Mouse (Mus musculus): ENCODE data around the gene Actrt2. TPM values are rescaled to one million over a fixed set of nuclear protein-coding genes. Genes with fewer than 3 reads are reported as not detected.
A peak's percentile ranks its signal among the peaks of the same experiment; 100 is the strongest.

The Actrt2 gene
- polyA plus RNA-seq, 1 experiment from 2014 or later = not detected

DNA sequence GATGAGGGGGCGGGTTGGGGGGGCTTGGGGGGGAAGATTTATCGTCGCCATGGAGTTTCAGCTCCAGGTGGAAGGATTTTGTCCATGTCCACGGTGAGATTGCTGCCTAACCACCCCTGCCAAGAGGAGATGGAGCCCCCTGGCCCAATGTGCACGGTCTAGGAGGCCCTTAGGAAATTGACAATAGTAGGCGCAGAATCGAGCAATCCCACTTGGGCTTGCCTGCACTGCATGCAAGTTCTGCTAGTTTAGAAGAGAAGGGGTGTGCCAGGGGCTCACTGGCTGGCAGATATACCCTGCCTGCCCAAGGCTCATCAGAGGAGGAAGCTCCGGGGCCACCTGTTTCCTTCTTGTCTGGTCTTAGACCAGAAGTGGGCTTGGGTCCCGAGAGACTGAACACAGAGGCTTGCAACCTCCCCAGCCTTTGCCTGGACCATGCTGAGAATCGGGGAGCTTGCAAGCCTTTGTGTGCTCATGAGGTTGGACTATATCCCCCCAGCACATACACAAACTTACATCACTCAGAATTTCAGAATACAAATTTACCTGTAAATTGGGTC, 7.9 kb upstream of the Actrt2 start:
- Histone ChIP-seq H3K4me2 (ENCODE audit: low read depth, low read length) (no peak overlapping the region), H3K27ac (replicated peaks; ENCODE audit: low read depth, low read length) (no peak overlapping the region), H3K36me3 (replicated peaks; ENCODE audit: control insufficient read depth, insufficient read depth, low read depth, low read length) (no peaks in the 10 kb centered on the region), H3K27me3 (ENCODE audit: control insufficient read depth, insufficient read depth, low read length) (no peaks in the 10 kb centered on the region), H3K9me3 (replicated peaks; ENCODE audit: control insufficient read depth, low read length) (no peaks in the 10 kb centered on the region), H3K4me3 (ENCODE audit: low read depth, low read length) (no peak overlapping the region), H3K9ac (replicated peaks; ENCODE audit: low read length) (no peak overlapping the region), H3K4me1 (ENCODE audit: control insufficient read depth, insufficient read depth, low read length) (no peaks in the 10 kb centered on the region)
- 74% methylated on average over 10 of the region's 10 CpGs for WGBS
- DNase-seq (ENCODE audit: low spot score) = no peak
- no peak for ATAC-seq (replicated peaks; ENCODE audit: insufficient number of reproducible peaks, low FRiP score, low TSS enrichment, low read depth)

DNA sequence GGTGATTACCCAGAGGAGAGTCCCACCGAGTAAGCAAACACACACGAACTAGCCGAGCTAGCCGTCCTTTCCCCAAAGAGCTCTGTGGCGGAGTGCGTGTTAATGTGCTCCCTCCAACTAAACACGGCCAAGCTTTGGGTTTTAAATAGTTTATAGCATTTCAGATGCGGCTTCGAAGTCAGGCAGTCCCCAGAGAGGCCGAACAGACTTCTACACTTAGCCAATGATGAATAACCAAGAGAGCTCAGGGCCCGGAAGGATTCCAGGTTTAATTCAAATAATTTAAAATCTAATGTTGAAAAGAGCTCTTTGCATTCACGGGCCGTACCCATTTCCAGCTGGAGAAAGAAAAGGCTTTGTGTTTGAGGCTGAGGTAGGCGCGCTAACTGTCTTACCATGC, 7.3 kb upstream of the Actrt2 start:
- Histone ChIP-seq H3K27ac (replicated peaks; ENCODE audit: low read depth, low read length) (no peak overlapping the region), H3K27me3 (ENCODE audit: control insufficient read depth, insufficient read depth, low read length) (no peaks in the 10 kb centered on the region), H3K4me1 (ENCODE audit: control insufficient read depth, insufficient read depth, low read length) (no peaks in the 10 kb centered on the region), H3K9ac (replicated peaks; ENCODE audit: low read length) (no peak overlapping the region), H3K36me3 (replicated peaks; ENCODE audit: control insufficient read depth, insufficient read depth, low read depth, low read length) (no peaks in the 10 kb centered on the region), H3K4me3 (ENCODE audit: low read depth, low read length) (no peak overlapping the region), H3K9me3 (replicated peaks; ENCODE audit: control insufficient read depth, low read length) (no peaks in the 10 kb centered on the region), H3K4me2 (ENCODE audit: low read depth, low read length) (no peak overlapping the region)
- ATAC-seq (replicated peaks; ENCODE audit: insufficient number of reproducible peaks, low FRiP score, low TSS enrichment, low read depth) = no peak
- 44% methylated on average over 15 of the region's 15 CpGs for WGBS
- DNase-seq (ENCODE audit: low spot score) = peak; percentile 21

DNA sequence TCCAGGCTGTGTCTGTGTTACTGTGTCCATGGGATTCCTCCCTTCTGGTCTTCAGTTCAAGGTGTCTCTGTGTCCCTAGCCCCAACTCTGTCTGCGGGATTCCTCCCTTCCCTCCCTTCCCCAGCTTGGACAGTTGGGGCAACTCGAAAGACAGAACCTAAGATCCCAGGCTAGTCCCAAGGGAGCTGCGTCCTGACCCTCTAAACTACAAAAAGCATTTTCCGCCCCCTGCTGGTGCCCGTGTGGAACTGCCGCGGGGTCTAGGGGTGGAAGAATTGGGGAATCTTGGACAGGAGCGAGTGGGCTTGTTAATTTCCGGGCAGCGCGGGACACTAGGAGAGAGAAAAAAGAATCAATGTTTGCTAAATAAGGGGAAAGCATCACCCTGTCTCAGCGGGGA, 6.9 kb upstream of the Actrt2 start:
- 3% methylated on average over 12 of the region's 12 CpGs for WGBS
- H3K4me1 ChIP-seq (ENCODE audit: control insufficient read depth, insufficient read depth, low read length) = no peaks in the 10 kb centered on the region
- no peak overlapping the region for H3K4me3 ChIP-seq (ENCODE audit: low read depth, low read length)
- no peaks in the 10 kb centered on the region for H3K36me3 ChIP-seq (replicated peaks; ENCODE audit: control insufficient read depth, insufficient read depth, low read depth, low read length)
- no peak overlapping the region for H3K27ac ChIP-seq (replicated peaks; ENCODE audit: low read depth, low read length)
- peak; percentile 86 for DNase-seq (ENCODE audit: low spot score)
- no peaks in the 10 kb centered on the region for H3K9me3 ChIP-seq (replicated peaks; ENCODE audit: control insufficient read depth, low read length)
- H3K9ac ChIP-seq (replicated peaks; ENCODE audit: low read length) = no peak overlapping the region
- H3K27me3 ChIP-seq (ENCODE audit: control insufficient read depth, insufficient read depth, low read length) = no peaks in the 10 kb centered on the region
- ATAC-seq (replicated peaks; ENCODE audit: insufficient number of reproducible peaks, low FRiP score, low TSS enrichment, low read depth) = no peak
- H3K4me2 ChIP-seq (ENCODE audit: low read depth, low read length) = no peak overlapping the region

DNA sequence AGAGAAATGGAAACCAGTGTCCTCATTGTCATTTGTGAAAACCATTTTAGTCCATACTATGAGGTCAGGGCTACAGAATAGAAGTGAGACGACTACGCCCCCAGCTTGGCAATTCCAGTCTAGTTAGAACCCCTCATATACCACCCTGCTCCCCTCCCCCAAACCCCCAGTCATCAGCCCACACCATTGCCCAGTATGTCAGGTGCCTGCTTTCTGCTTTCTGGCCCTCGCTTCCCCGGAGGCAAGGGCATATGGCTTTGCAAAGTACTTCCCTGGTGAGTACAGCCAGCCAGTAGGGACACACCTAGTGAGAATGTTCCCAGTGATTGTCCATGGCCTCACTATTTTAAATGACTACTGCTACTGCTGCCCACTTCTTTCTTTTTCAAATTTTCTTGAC, 6.3 kb upstream of the Actrt2 start:
- 65% methylated on average over 4 of the region's 4 CpGs for WGBS
- no peaks in the 10 kb centered on the region for H3K27me3 ChIP-seq (ENCODE audit: control insufficient read depth, insufficient read depth, low read length)
- no peaks in the 10 kb centered on the region for H3K9me3 ChIP-seq (replicated peaks; ENCODE audit: control insufficient read depth, low read length)
- H3K36me3 ChIP-seq (replicated peaks; ENCODE audit: control insufficient read depth, insufficient read depth, low read depth, low read length) = no peaks in the 10 kb centered on the region
- no peak overlapping the region for H3K27ac ChIP-seq (replicated peaks; ENCODE audit: low read depth, low read length)
- no peak for ATAC-seq (replicated peaks; ENCODE audit: insufficient number of reproducible peaks, low FRiP score, low TSS enrichment, low read depth)
- DNase-seq (ENCODE audit: low spot score) = no peak
- no peaks in the 10 kb centered on the region for H3K4me1 ChIP-seq (ENCODE audit: control insufficient read depth, insufficient read depth, low read length)
- H3K4me2 ChIP-seq (ENCODE audit: low read depth, low read length) = no peak overlapping the region
- no peak overlapping the region for H3K9ac ChIP-seq (replicated peaks; ENCODE audit: low read length)
- no peak overlapping the region for H3K4me3 ChIP-seq (ENCODE audit: low read depth, low read length)

DNA sequence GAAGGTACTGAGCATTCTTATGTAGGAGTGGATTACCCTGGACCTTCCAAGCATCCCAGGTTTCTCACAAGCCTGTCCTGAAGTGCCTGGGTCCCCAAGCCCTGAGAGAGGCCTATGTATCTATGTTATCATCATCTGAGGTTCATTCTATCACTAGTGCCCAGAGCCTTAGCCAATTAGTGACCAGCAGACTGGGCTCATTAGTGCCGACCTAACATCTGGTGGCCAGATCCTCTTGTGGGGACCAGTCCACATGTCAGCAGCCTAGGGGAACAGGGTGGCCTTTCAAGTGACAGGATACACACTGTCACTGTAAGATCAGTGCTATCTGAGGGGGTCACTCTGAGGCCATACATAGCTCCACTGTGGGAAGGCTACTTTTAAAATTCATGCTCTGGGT, 4.4 kb upstream of the Actrt2 start:
- H3K4me1 ChIP-seq (ENCODE audit: control insufficient read depth, insufficient read depth, low read length) = no peaks in the 10 kb centered on the region
- H3K27me3 ChIP-seq (ENCODE audit: control insufficient read depth, insufficient read depth, low read length) = no peaks in the 10 kb centered on the region
- 21% methylated on average over 1 of the region's 1 CpGs for WGBS
- no peak overlapping the region for H3K4me2 ChIP-seq (ENCODE audit: low read depth, low read length)
- H3K27ac ChIP-seq (replicated peaks; ENCODE audit: low read depth, low read length) = no peak overlapping the region
- no peak overlapping the region for H3K4me3 ChIP-seq (ENCODE audit: low read depth, low read length)
- no peaks in the 10 kb centered on the region for H3K36me3 ChIP-seq (replicated peaks; ENCODE audit: control insufficient read depth, insufficient read depth, low read depth, low read length)
- ATAC-seq (replicated peaks; ENCODE audit: insufficient number of reproducible peaks, low FRiP score, low TSS enrichment, low read depth) (no peak), DNase-seq (ENCODE audit: low spot score) (no peak)
- H3K9me3 ChIP-seq (replicated peaks; ENCODE audit: control insufficient read depth, low read length) = no peaks in the 10 kb centered on the region
- no peak overlapping the region for H3K9ac ChIP-seq (replicated peaks; ENCODE audit: low read length)

DNA sequence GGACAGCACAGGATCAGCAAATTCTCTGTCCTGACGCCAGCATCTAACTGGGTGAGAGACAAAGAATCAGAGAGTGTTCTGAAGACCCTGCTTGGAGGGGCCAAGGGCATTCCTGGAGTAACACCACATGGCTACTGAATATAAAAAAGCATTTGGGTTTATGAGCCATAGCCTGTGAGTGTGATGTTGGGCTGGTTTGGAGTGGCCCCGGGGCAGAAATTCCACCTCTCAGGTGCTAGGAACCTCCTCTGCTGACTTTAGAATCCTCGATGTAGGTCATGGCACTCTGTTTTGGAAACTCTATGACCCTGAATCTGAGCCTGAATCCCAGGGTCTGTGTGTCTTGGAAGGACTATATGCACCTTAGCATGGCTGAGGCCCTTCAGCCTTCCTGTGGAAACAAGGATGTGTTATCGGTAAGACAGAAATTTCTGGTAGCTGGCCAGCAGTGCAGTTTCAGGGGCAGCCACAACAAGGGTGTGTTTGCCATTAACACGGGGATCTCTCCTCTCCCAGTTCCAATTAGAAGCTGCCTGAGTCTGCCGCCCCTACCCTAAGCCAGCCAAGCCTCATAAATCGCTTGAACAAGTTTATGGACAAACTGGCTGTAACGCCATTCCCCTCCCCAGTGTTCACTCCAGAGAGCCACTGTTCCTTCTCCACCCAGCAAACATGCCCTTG, 3.7 kb upstream of the Actrt2 start:
- 58% methylated on average over 8 of the region's 8 CpGs for WGBS

DNA sequence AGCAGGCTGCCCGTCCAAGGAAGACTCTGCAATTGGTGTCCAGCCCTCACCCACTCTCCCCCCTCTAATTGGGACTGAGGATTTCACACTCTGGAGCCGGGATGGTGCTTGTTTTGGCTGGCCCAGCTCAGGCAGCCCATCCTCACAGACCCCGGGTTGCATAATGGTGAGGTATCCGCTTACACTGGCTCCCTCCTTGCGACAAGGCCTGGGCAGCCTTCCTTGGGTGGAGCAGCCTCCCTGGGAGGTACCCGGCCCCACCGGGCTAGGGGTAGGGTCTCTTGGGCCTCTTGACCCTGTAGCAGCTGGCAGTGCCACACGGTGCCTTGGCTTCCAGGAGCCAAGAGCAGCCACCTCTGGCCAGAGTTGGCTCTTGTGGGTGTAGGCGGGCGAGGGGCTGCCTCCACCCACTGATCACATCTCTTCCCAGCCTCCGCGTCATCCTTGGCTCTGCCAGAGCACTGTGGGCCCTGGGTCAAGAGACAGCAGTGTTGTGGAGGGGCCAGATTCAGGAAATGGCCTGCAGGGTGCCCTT, 4.9 kb downstream of the Actrt2 start:
- Histone ChIP-seq H3K36me3 (replicated peaks; ENCODE audit: control insufficient read depth, insufficient read depth, low read depth, low read length) (no peaks in the 10 kb centered on the region), H3K27me3 (ENCODE audit: control insufficient read depth, insufficient read depth, low read length) (no peaks in the 10 kb centered on the region), H3K4me1 (ENCODE audit: control insufficient read depth, insufficient read depth, low read length) (no peaks in the 10 kb centered on the region), H3K9me3 (replicated peaks; ENCODE audit: control insufficient read depth, low read length) (no peaks in the 10 kb centered on the region), H3K27ac (replicated peaks; ENCODE audit: low read depth, low read length) (no peak overlapping the region), H3K4me3 (ENCODE audit: low read depth, low read length) (no peak overlapping the region), H3K9ac (replicated peaks; ENCODE audit: low read length) (no peak overlapping the region), H3K4me2 (ENCODE audit: low read depth, low read length) (no peak overlapping the region)
- 57% methylated on average over 12 of the region's 12 CpGs for WGBS
- DNase-seq (ENCODE audit: low spot score) (no peak), ATAC-seq (replicated peaks; ENCODE audit: insufficient number of reproducible peaks, low FRiP score, low TSS enrichment, low read depth) (no peak; the same call in 1 of the 2 replicates)

More for the DNA sequence above, 3.7 kb upstream of the Actrt2 start:
- no peaks in the 10 kb centered on the region for H3K36me3 ChIP-seq (replicated peaks; ENCODE audit: control insufficient read depth, insufficient read depth, low read depth, low read length)
- no peaks in the 10 kb centered on the region for H3K4me1 ChIP-seq (ENCODE audit: control insufficient read depth, insufficient read depth, low read length)
- no peaks in the 10 kb centered on the region for H3K27me3 ChIP-seq (ENCODE audit: control insufficient read depth, insufficient read depth, low read length)
- no peak overlapping the region for H3K27ac ChIP-seq (replicated peaks; ENCODE audit: low read depth, low read length)
- DNase-seq (ENCODE audit: low spot score) (no peak), ATAC-seq (replicated peaks; ENCODE audit: insufficient number of reproducible peaks, low FRiP score, low TSS enrichment, low read depth) (no peak)
- no peak overlapping the region for H3K4me2 ChIP-seq (ENCODE audit: low read depth, low read length)
- H3K9me3 ChIP-seq (replicated peaks; ENCODE audit: control insufficient read depth, low read length) = no peaks in the 10 kb centered on the region
- H3K9ac ChIP-seq (replicated peaks; ENCODE audit: low read length) = no peak overlapping the region
- no peak overlapping the region for H3K4me3 ChIP-seq (ENCODE audit: low read depth, low read length)

DNA sequence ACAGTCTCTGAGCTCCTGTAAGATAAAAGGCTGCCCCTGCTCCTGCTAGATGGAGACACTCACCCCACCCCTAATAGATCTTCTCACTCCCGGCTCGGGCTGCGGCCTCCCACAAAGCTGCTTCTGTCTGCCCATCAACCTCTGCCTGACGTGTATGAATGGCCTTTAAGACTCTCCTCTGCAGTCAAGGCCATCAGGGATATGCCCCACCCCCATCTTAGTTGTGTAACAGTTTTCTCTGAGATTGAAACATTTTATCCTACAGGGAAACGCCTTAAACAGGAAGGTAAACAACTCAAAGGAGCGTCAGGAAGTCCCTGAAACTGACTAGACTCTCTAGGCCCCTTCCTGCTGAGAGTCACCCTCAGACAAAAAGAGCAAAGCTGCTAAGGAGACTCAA, 6.4 kb downstream of the Actrt2 start:
- Histone ChIP-seq H3K36me3 (replicated peaks; ENCODE audit: control insufficient read depth, insufficient read depth, low read depth, low read length) (no peaks in the 10 kb centered on the region), H3K4me2 (ENCODE audit: low read depth, low read length) (no peak overlapping the region), H3K27ac (replicated peaks; ENCODE audit: low read depth, low read length) (no peak overlapping the region), H3K4me3 (ENCODE audit: low read depth, low read length) (no peak overlapping the region), H3K27me3 (ENCODE audit: control insufficient read depth, insufficient read depth, low read length) (no peaks in the 10 kb centered on the region), H3K4me1 (ENCODE audit: control insufficient read depth, insufficient read depth, low read length) (no peaks in the 10 kb centered on the region), H3K9me3 (replicated peaks; ENCODE audit: control insufficient read depth, low read length) (no peaks in the 10 kb centered on the region), H3K9ac (replicated peaks; ENCODE audit: low read length) (no peak overlapping the region)
- 48% methylated on average over 6 of the region's 6 CpGs for WGBS
- ATAC-seq (replicated peaks; ENCODE audit: insufficient number of reproducible peaks, low FRiP score, low TSS enrichment, low read depth) (no peak), DNase-seq (ENCODE audit: low spot score) (no peak)

All from embryonic facial prominence, embryonic 11.5 days (tissue).